ENCODE assay signal across 28 mouse cellular contexts in genomic region chr1:71925501-71925900, GRCm38 (mm10).
DNase-seq lines count a peak whose midpoint lies in the region; ATAC-seq and TF ChIP-seq lines count a peak whose summit lies in the region.
"Had no signal": no experiment of that assay in that cellular context is flagged by ENCODE, and none has a peak within 500 bp of the region (broad histone marks: within the 10 kb centered on the region; RNA-seq: fewer than 3 reads in every experiment).

No protein-coding gene starts in this region.

- H3K9me3 ChIP-seq in liver, embryonic 12.5 days (replicated peaks), result no peaks in the 10 kb centered on the region
- H3K9me3 ChIP-seq: embryonic facial prominence, embryonic 13.5 days; embryonic facial prominence, embryonic 15.5 days; forebrain, embryonic 10.5 days; forebrain, embryonic 12.5 days; G1E had no signal

- H3K4me1 ChIP-seq in kidney, adult 2 months (ENCODE audit: control insufficient read depth, insufficient read depth, low read length), result no peaks in the 10 kb centered on the region
- peaks cover 2% of the 10 kb centered on the region for H3K4me1 ChIP-seq in liver, adult 2 months (ENCODE audit: control insufficient read depth, insufficient read depth, low read length)
- no peaks in the 10 kb centered on the region for H3K4me1 ChIP-seq in liver, embryonic 12.5 days
- H3K4me1 ChIP-seq: embryonic facial prominence, embryonic 13.5 days; embryonic facial prominence, embryonic 15.5 days; forebrain, embryonic 10.5 days; forebrain, embryonic 12.5 days had no signal

- no peak overlapping the region for H3K4me3 ChIP-seq in kidney, adult 2 months (ENCODE audit: insufficient read depth, low read depth, low read length)
- H3K4me3 ChIP-seq in liver, adult 2 months (ENCODE audit: insufficient read depth, low read depth, low read length), result no peak overlapping the region
- no peak overlapping the region for H3K4me3 ChIP-seq in liver, embryonic 12.5 days
- H3K4me3 ChIP-seq: embryonic facial prominence, embryonic 13.5 days; embryonic facial prominence, embryonic 15.5 days; erythroblast, embryonic 14.5 days; forebrain, embryonic 10.5 days; forebrain, embryonic 12.5 days had no signal

- H3K27me3 ChIP-seq in kidney, adult 2 months (replicated peaks; ENCODE audit: control insufficient read depth, insufficient read depth, low read length), result no peaks in the 10 kb centered on the region
- H3K27me3 ChIP-seq in liver, adult 2 months (ENCODE audit: control insufficient read depth, insufficient read depth, low read length), result no peaks in the 10 kb centered on the region
- H3K27me3 ChIP-seq in liver, embryonic 12.5 days (replicated peaks), result no peaks in the 10 kb centered on the region
- H3K27me3 ChIP-seq: CH12.LX; embryonic facial prominence, embryonic 13.5 days; embryonic facial prominence, embryonic 15.5 days; forebrain, embryonic 12.5 days; Patski had no signal

- no peak for TF ChIP-seq POLR2A in kidney, adult 2 months (IDR thresholded peaks at IDR 0.05; ENCODE audit: low read depth, low read length)
- no peak for TF ChIP-seq POLR2A in liver, adult 2 months (IDR thresholded peaks at IDR 0.05; ENCODE audit: extremely low read depth, insufficient read depth, low read length)

- no peak overlapping the region for H3K4me2 ChIP-seq in liver, embryonic 12.5 days
- H3K4me2 ChIP-seq: embryonic facial prominence, embryonic 13.5 days; embryonic facial prominence, embryonic 15.5 days; forebrain, embryonic 12.5 days had no signal

- H3K27ac ChIP-seq in kidney, adult 2 months (ENCODE audit: insufficient read depth, low read depth, low read length), result no peak overlapping the region
- H3K27ac ChIP-seq in liver, adult 2 months (replicated peaks; ENCODE audit: insufficient read depth, low read depth, low read length), result no peak overlapping the region
- no peak overlapping the region for H3K27ac ChIP-seq in liver, embryonic 12.5 days
- H3K27ac ChIP-seq: embryonic facial prominence, embryonic 13.5 days; embryonic facial prominence, embryonic 15.5 days; forebrain, embryonic 10.5 days; forebrain, embryonic 12.5 days had no signal

- H3K79me2 ChIP-seq in liver, adult 2 months (ENCODE audit: control insufficient read depth, insufficient read depth, low read length), result no peaks in the 10 kb centered on the region

- no peaks in the 10 kb centered on the region for H3K36me3 ChIP-seq in kidney, adult 2 months (ENCODE audit: control insufficient read depth, insufficient read depth, low read length)
- H3K36me3 ChIP-seq in liver, adult 2 months (ENCODE audit: control insufficient read depth, insufficient read depth, low read length), result no peaks in the 10 kb centered on the region
- no peaks in the 10 kb centered on the region for H3K36me3 ChIP-seq in liver, embryonic 12.5 days
- H3K36me3 ChIP-seq: embryonic facial prominence, embryonic 13.5 days; embryonic facial prominence, embryonic 15.5 days; forebrain, embryonic 10.5 days; forebrain, embryonic 12.5 days; G1E had no signal

- peak; percentile 17 for DNase-seq in kidney, adult 2 months
- DNase-seq in kidney, adult 18-20 months, result no peak
- DNase-seq in liver, adult 2 months (ENCODE audit: extremely low read depth, low read depth, low spot score), result peak; percentile 74
- peak; percentile 54 for DNase-seq in adipocyte (ENCODE audit: low spot score)
- DNase-seq: adrenal gland, adult 2 months; adrenal gland, postnatal 10 days; adrenal gland, postnatal 25 days; B cell, adult 2 months; cerebellum, adult 11 months; cerebellum, adult 18-20 months; cerebellum, adult 8-10 months; cerebellum, adult 9-11 months; cerebellum, postnatal 14 days; cerebellum, postnatal 36 days; embryo, embryonic 11 days had no signal

- no peak overlapping the region for H3K9ac ChIP-seq in liver, adult 2 months (ENCODE audit: low read depth, low read length)
- no peak overlapping the region for H3K9ac ChIP-seq in liver, embryonic 12.5 days
- H3K9ac ChIP-seq: embryonic facial prominence, embryonic 13.5 days; embryonic facial prominence, embryonic 15.5 days; forebrain, embryonic 12.5 days had no signal

- 87% methylated on average over 2 of the region's 2 CpGs for WGBS in kidney, adult 2 months
- WGBS in liver, adult 2 months, result 57% methylated on average over 2 of the region's 2 CpGs
- whole genome bisulfite sequencing in liver, embryonic 12.5 days (ENCODE audit: insufficient replicate concordance), result 79% methylated on average over 2 of the region's 2 CpGs

- ATAC-seq in liver, embryonic 12.5 days, result no peak
- ATAC-seq: activated CD4-positive, CD25-positive, alpha-beta regulatory T cell, adult 4 months; CD4-positive, CD25-positive, alpha-beta regulatory T cell, adult 4 months; forebrain, embryonic 14.5 days; forebrain, embryonic 16.5 days; Patski had no signal

- TF ChIP-seq CTCF in kidney, adult 2 months (conservative IDR thresholded peaks at IDR 0.05; ENCODE audit: insufficient read depth, insufficient read length, low read depth, low read length), result no peak
- no peak for TF ChIP-seq CTCF in liver, adult 2 months (IDR thresholded peaks at IDR 0.05; ENCODE audit: low read depth, low read length)
